Mouse (Mus musculus) spleen, adult 2 months (tissue): ENCODE data around the gene Pcp4l1.

Experiments used
- CTCF ChIP-seq: fragments of 200-500 bp; IDR thresholded peaks from 2 replicates; pipeline ENCODE4 v1.5.1; 2011; ENCODE audit warnings: mild to moderate bottlenecking, inconsistent platforms; ENCODE audit not compliant: insufficient read depth, insufficient read length, insufficient replicate concordance; ENCODE audit errors: extremely low read depth
- POLR2A ChIP-seq: fragments of 200-500 bp; IDR thresholded peaks from 2 replicates; pipeline ENCODE4 v1.6.1; 2011; ENCODE audit warnings: low read depth, low read length, inconsistent platforms

GRCm38 (mm10) chr1:171124398-171124797 lies 71.7 kb downstream of the Pcp4l1 start:
- TF ChIP-seq CTCF (no peak), POLR2A (no peak)
